Mouse (Mus musculus) effector memory CD4-positive, alpha-beta T cell, adult 7 months (primary cell): Measurements from ENCODE around the gene Nanos1. TPM values are rescaled to one million over a fixed set of nuclear protein-coding genes. Genes with fewer than 3 reads are reported as not detected.

Experiments
- polyA plus RNA-seq: library from polyadenylated mRNA; unstranded; fragments of 100-300 nt; shearing (Covaris generic); gene quantifications from one replicate; pipeline ENCODE4 v1.2.1, GENCODE M21; 2017

Nanos1 gene
- 7.5 TPM for polyA plus RNA-seq

DNA sequence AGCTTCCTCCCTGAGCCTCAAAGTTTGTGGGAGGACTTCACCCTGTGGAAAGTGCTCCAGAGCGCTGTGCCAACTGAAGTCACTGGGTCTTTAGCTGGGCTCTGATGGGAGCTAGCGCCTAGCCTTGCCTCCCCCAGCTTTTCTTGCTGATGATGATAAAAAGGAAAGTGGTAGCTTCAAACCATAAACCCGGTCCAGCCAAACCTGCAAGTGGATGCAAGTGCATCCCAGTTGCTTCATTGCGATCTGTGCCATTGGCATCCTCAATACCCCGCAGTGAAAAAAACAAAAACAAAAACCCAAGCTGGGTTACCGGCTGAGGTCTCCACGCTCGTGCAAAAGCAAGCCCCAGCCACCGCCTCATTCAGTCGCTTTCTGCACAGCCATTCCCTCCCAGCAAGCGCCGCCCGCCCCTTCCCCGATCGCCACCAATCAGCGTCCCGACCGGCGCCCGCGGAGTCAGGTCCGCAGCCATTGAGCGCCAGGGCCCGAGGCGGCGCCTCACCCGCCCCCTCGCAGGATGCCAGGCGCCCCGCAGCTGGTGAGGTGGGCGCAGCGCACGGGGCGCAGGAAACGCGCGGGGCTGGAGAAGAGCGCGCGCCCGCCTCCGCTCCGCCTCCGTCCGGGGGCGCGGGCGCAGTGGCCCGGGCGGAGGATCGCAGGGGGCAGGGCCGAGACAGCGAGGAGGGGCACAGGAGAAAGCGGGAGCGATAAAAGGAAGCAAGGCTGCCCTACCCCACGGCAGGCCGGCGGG is at the start of gene Nanos1:
TSS of gene Nanos1 (plus strand) at position 550 of the 754 bp plus-strand sequence.

DNA sequence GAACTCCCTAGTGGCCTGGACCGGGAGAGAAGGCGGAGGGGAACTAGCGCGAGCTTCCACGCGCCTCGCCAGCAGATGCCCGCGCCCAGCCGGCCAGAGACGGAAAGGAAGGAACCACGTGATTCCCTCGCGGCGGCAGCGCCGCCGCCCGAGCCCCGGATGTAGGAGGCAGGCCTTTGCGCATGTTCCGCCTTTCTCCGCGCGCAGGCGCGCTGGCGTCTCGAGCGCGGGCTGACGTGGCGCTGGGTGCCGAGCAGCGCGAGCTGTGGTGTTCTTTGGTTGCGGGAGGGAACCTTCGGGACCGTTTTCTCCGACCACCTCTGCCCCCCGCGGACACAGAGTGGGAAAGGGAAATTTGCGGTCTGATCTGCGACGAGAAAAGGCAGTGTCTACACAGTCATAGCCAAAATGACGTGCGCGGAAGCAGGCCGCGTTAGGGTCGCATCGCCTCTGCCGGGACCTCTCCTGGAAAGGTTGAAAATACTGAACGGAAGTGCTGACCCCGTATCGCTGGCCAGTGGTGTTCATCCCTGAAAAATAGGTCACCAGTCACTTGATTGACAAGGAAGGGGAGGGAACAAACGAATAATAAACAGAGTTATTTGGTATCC is 34.9 kb downstream of the Nanos1 start, which contains the start of gene Eif3a:
TSS of gene Eif3a (minus strand) at position 108 of the 611 bp plus-strand sequence.

Other genes starting within 250 kb of the Nanos1 start
- 38.7 TPM for gene Cacul1, start 175.0 kb upstream of the Nanos1 start, polyA plus RNA-seq
- 129 TPM for gene Eif3a, start 34.7 kb downstream of the Nanos1 start, polyA plus RNA-seq
- gene Fam45a, start 55.6 kb downstream of the Nanos1 start, polyA plus RNA-seq: 28.7 TPM
- 0.51 TPM for gene Sfxn4, start 105.5 kb downstream of the Nanos1 start, polyA plus RNA-seq
- 69.9 TPM for gene Prdx3, start 118.6 kb downstream of the Nanos1 start, polyA plus RNA-seq
- 2.8 TPM for gene Grk5, start 133.8 kb downstream of the Nanos1 start, polyA plus RNA-seq